Mouse (Mus musculus): Measurements from ENCODE around the gene Ube2l6.

- TF ChIP-seq EP300 (IDR thresholded peaks at IDR 0.05) (no peak), CTCF (IDR thresholded peaks at IDR 0.05) (no peak)
Measured at GRCm38 (mm10) chr2:84770501-84770900, 28.1 kb upstream of the Ube2l6 start.

Measured in lung, postnatal 0 days (tissue).